In genomic region chr11:83634898-83635297, GRCm38 (mm10) we compare ENCODE assay signal across 30 mouse cellular contexts. TPM values are rescaled to one million over a fixed set of nuclear protein-coding genes. Genes with fewer than 3 reads are reported as not detected.
A peak's percentile ranks its signal among the peaks of the same experiment; 100 is the strongest.
DNase-seq lines count a peak whose midpoint lies in the region; ATAC-seq and TF ChIP-seq lines count a peak whose summit lies in the region.
"Had no signal": no experiment of that assay in that cellular context is flagged by ENCODE, and none has a peak within 500 bp of the region (broad histone marks: within the 10 kb centered on the region; RNA-seq: fewer than 3 reads in every experiment).

No protein-coding gene starts in this region.

- intact Hi-C loops in left cerebral cortex, adult 2 months (cut with DNase I), result loop anchor here (5.0 to 10.0 kb wide), 3 partner anchors 73 to 190 kb away; no protein-coding TSS in a partner anchor
- intact Hi-C loops in left cerebral cortex, postnatal 36 days (cut with DNase I), result no loop called here

- 91% methylated on average over 2 of the region's 2 CpGs for WGBS in midbrain, postnatal 0 days
- WGBS in midbrain, embryonic 14.5 days, result 95% methylated on average over 2 of the region's 2 CpGs

- H3K9me3 ChIP-seq in midbrain, postnatal 0 days (ENCODE audit: low read length), result no peaks in the 10 kb centered on the region
- H3K9me3 ChIP-seq in midbrain, embryonic 14.5 days (ENCODE audit: control insufficient read depth, low read length), result no peaks in the 10 kb centered on the region
- H3K9me3 ChIP-seq: G1E; heart, embryonic 10.5 days; heart, embryonic 13.5 days; hindbrain, embryonic 10.5 days; hindbrain, embryonic 13.5 days; intestine, embryonic 15.5 days had no signal

- no peaks in the 10 kb centered on the region for H3K36me3 ChIP-seq in midbrain, postnatal 0 days (ENCODE audit: insufficient read depth, low read length)
- no peaks in the 10 kb centered on the region for H3K36me3 ChIP-seq in midbrain, embryonic 14.5 days (ENCODE audit: control insufficient read depth, insufficient read depth, low read length)
- H3K36me3 ChIP-seq: G1E; heart, embryonic 10.5 days; heart, embryonic 13.5 days; hindbrain, embryonic 10.5 days; hindbrain, embryonic 13.5 days; intestine, embryonic 15.5 days had no signal

- no peaks in the 10 kb centered on the region for H3K4me1 ChIP-seq in midbrain, postnatal 0 days (ENCODE audit: insufficient read depth, low read length)
- no peaks in the 10 kb centered on the region for H3K4me1 ChIP-seq in midbrain, embryonic 14.5 days (ENCODE audit: control insufficient read depth, insufficient read depth, low read length)
- H3K4me1 ChIP-seq: hindbrain, embryonic 13.5 days; intestine, embryonic 15.5 days had no signal

- H3K27ac ChIP-seq in left cerebral cortex, adult 2 months, result no peak overlapping the region
- H3K27ac ChIP-seq in midbrain, postnatal 0 days (ENCODE audit: low read depth, low read length), result no peak overlapping the region
- H3K27ac ChIP-seq in midbrain, embryonic 14.5 days (replicated peaks; ENCODE audit: low read depth, low read length), result no peak overlapping the region
- H3K27ac ChIP-seq: heart, embryonic 10.5 days; heart, embryonic 13.5 days; hindbrain, embryonic 10.5 days; hindbrain, embryonic 13.5 days; intestine, embryonic 15.5 days had no signal

- H3K27me3 ChIP-seq in midbrain, postnatal 0 days (ENCODE audit: insufficient read depth, low read length), result no peaks in the 10 kb centered on the region
- no peaks in the 10 kb centered on the region for H3K27me3 ChIP-seq in midbrain, embryonic 14.5 days (ENCODE audit: control insufficient read depth, insufficient read depth, low read length)
- H3K27me3 ChIP-seq: heart, embryonic 13.5 days; hindbrain, embryonic 13.5 days; intestine, embryonic 15.5 days had no signal

- peak; percentile 23 for TF ChIP-seq CTCF in left cerebral cortex, adult 2 months (IDR thresholded peaks at IDR 0.05)
- 0 out of 2 replicates have a peak, but pooled peaks have one; percentile 10 for TF ChIP-seq CTCF in midbrain, postnatal 0 days (IDR thresholded peaks at IDR 0.05)

- no peak overlapping the region for H3K9ac ChIP-seq in midbrain, postnatal 0 days (replicated peaks; ENCODE audit: low read length, poor library complexity, severe bottlenecking)
- H3K9ac ChIP-seq in midbrain, embryonic 14.5 days (replicated peaks; ENCODE audit: low read length), result no peak overlapping the region
- H3K9ac ChIP-seq: heart, embryonic 13.5 days; hindbrain, embryonic 13.5 days; intestine, embryonic 15.5 days had no signal

- H3K4me2 ChIP-seq in midbrain, postnatal 0 days (ENCODE audit: low read depth, low read length, poor library complexity, severe bottlenecking), result no peak overlapping the region
- no peak overlapping the region for H3K4me2 ChIP-seq in midbrain, embryonic 14.5 days (ENCODE audit: low read length)
- H3K4me2 ChIP-seq: heart, embryonic 13.5 days; hindbrain, embryonic 13.5 days; intestine, embryonic 15.5 days had no signal

- no peak for DNase-seq in left cerebral cortex, adult 2 months (ENCODE audit: extremely low spot score in 1 of 2, low spot score in 2 of 2)
- no peak for DNase-seq in left cerebral cortex, postnatal 36 days (ENCODE audit: low spot score in 2 of 2)
- DNase-seq in midbrain, postnatal 0 days (ENCODE audit: low spot score), result no peak
- DNase-seq in midbrain, embryonic 14.5 days, result no peak
- DNase-seq in NIH3T3 (ENCODE audit: low read depth), result peak; percentile 40
- no peak for DNase-seq in ovary, adult 18-20 months (ENCODE audit: low spot score)
- DNase-seq: adrenal gland, postnatal 10 days; adrenal gland, postnatal 36 days; cerebellum, adult 18-20 months; cerebellum, adult 9-10 months; gastrocnemius, postnatal 25 days; heart, adult 18-20 months had no signal

- no peak for ATAC-seq in midbrain, postnatal 0 days (ENCODE audit: low FRiP score)
- no peak for ATAC-seq in midbrain, embryonic 14.5 days (ENCODE audit: low FRiP score, low TSS enrichment)
- ATAC-seq in monocyte, adult 5-6 weeks (replicated peaks; ENCODE audit: insufficient number of reproducible peaks, low FRiP score, low TSS enrichment, poor library complexity, severe bottlenecking), result no peak
- ATAC-seq: activated CD4-positive, CD25-positive, alpha-beta regulatory T cell, adult 4 months; forebrain, embryonic 14.5 days; hindbrain, embryonic 16.5 days; intestine, embryonic 15.5 days had no signal

- H3K4me3 ChIP-seq in left cerebral cortex, adult 2 months, result no peak overlapping the region
- H3K4me3 ChIP-seq in midbrain, postnatal 0 days (ENCODE audit: low read depth, low read length), result no peak overlapping the region
- no peak overlapping the region for H3K4me3 ChIP-seq in midbrain, embryonic 14.5 days (replicated peaks; ENCODE audit: low read depth, low read length)
- H3K4me3 ChIP-seq: heart, embryonic 10.5 days; heart, embryonic 13.5 days; hindbrain, embryonic 10.5 days; hindbrain, embryonic 13.5 days; intestine, embryonic 15.5 days had no signal

RNA-seq across cellular contexts. Expression of gene Rpl9-ps1, which starts 10.5 kb away (rescaled TPM):
- total RNA-seq in left cerebral cortex, adult 2 months (2021), result not detected
- total RNA-seq in left cerebral cortex, postnatal 36 days (2021), result not detected
- not detected in 2 replicates for total RNA-seq in midbrain, postnatal 0 days (2014; rRNA removed)
- not detected in 2 replicates for polyA plus RNA-seq in midbrain, postnatal 0 days (2015; fragmentation: Nextera tagmentation; extraction: Ambion mirVana)
- polyA plus RNA-seq in midbrain, embryonic 14.5 days (2014; fragmentation: Nextera tagmentation; extraction: Ambion mirVana), result not detected in 2 replicates
- total RNA-seq in monocyte, adult 5-6 weeks (2017), result 1.3 TPM in 1 of 3 replicates, not detected in the others
- total RNA-seq: adrenal gland, adult 18-20 months; adrenal gland, postnatal 10 days; adrenal gland, postnatal 36 days; G1E; gastrocnemius, adult 8-10 months; gastrocnemius, postnatal 25 days; heart, adult 18-20 months; heart, postnatal 25 days had no signal
- polyA plus RNA-seq: embryonic facial prominence, embryonic 11.5 days; embryonic facial prominence, embryonic 14.5 days; forebrain, embryonic 11.5 days; forebrain, embryonic 14.5 days; G1E; gonadal fat pad, adult 2 months; heart, embryonic 10.5 days; heart, embryonic 13.5 days; heart, embryonic 16.5 days; hindbrain, embryonic 10.5 days; hindbrain, embryonic 13.5 days; hindbrain, embryonic 16.5 days; intestine, embryonic 15.5 days had no signal

RNA-seq across cellular contexts. Expression of gene Ccl3, which starts 14.3 kb away (rescaled TPM):
- not detected for total RNA-seq in left cerebral cortex, adult 2 months (2021)
- not detected for total RNA-seq in left cerebral cortex, postnatal 36 days (2021)
- 0.76 and 5.3 TPM in 2 replicates for total RNA-seq in midbrain, postnatal 0 days (2014; rRNA removed)
- 0.91 and 1.2 TPM in 2 replicates for polyA plus RNA-seq in midbrain, postnatal 0 days (2015; fragmentation: Nextera tagmentation; extraction: Ambion mirVana)
- polyA plus RNA-seq in midbrain, embryonic 14.5 days (2014; fragmentation: Nextera tagmentation; extraction: Ambion mirVana), result 1.00 and 2.4 TPM in 2 replicates
- total RNA-seq in monocyte, adult 5-6 weeks (2017), result 448 to 606 TPM (median 547 TPM) in 3 replicates
- total RNA-seq: adrenal gland, postnatal 36 days; gastrocnemius, adult 8-10 months; gastrocnemius, postnatal 25 days; heart, adult 18-20 months had no signal
- polyA plus RNA-seq: G1E had no signal

RNA-seq across cellular contexts. Expression of gene Ccl4, which starts 27.5 kb away (rescaled TPM):
- not detected for total RNA-seq in left cerebral cortex, adult 2 months (2021)
- total RNA-seq in left cerebral cortex, postnatal 36 days (2021), result not detected
- total RNA-seq in midbrain, postnatal 0 days (2014; rRNA removed), result not detected in 2 replicates
- not detected in 2 replicates for polyA plus RNA-seq in midbrain, postnatal 0 days (2015; fragmentation: Nextera tagmentation; extraction: Ambion mirVana)
- 3.5 TPM in 1 of 2 replicates, not detected in the other for polyA plus RNA-seq in midbrain, embryonic 14.5 days (2014; fragmentation: Nextera tagmentation; extraction: Ambion mirVana)
- 523 to 801 TPM (median 669 TPM) in 3 replicates for total RNA-seq in monocyte, adult 5-6 weeks (2017)
- total RNA-seq: adrenal gland, adult 18-20 months; adrenal gland, postnatal 10 days; gastrocnemius, adult 8-10 months; gastrocnemius, postnatal 25 days; heart, adult 18-20 months; heart, postnatal 25 days had no signal
- polyA plus RNA-seq: embryonic facial prominence, embryonic 11.5 days; forebrain, embryonic 11.5 days; G1E; heart, embryonic 10.5 days had no signal

RNA-seq across cellular contexts. Expression of gene Ccl6, which starts 42.0 kb away (rescaled TPM):
- total RNA-seq in left cerebral cortex, adult 2 months (2021), result 1 to 10 TPM; 1.4 to 1.9 TPM
- 1 to 10 TPM; 1.4 to 1.6 TPM for total RNA-seq in left cerebral cortex, postnatal 36 days (2021)
- total RNA-seq in midbrain, postnatal 0 days (2014; rRNA removed), result 1.8 and 2.4 TPM in 2 replicates
- 3.6 and 4.4 TPM in 2 replicates for polyA plus RNA-seq in midbrain, postnatal 0 days (2015; fragmentation: Nextera tagmentation; extraction: Ambion mirVana)
- 1.1 and 2.8 TPM in 2 replicates for polyA plus RNA-seq in midbrain, embryonic 14.5 days (2014; fragmentation: Nextera tagmentation; extraction: Ambion mirVana)
- 235 to 1,319 TPM (median 1,123 TPM) in 3 replicates for total RNA-seq in monocyte, adult 5-6 weeks (2017)

RNA-seq across cellular contexts. Expression of gene Ccl9, which starts 56.5 kb away (rescaled TPM):
- total RNA-seq in left cerebral cortex, adult 2 months (2021), result 1 to 10 TPM; 2.6 to 5.2 TPM
- total RNA-seq in left cerebral cortex, postnatal 36 days (2021), result 1 to 10 TPM; 3.3 to 5.6 TPM
- 1.3 and 2.9 TPM in 2 replicates for total RNA-seq in midbrain, postnatal 0 days (2014; rRNA removed)
- 1.9 and 2.8 TPM in 2 replicates for polyA plus RNA-seq in midbrain, postnatal 0 days (2015; fragmentation: Nextera tagmentation; extraction: Ambion mirVana)
- 0.27 and 6.9 TPM in 2 replicates for polyA plus RNA-seq in midbrain, embryonic 14.5 days (2014; fragmentation: Nextera tagmentation; extraction: Ambion mirVana)
- total RNA-seq in monocyte, adult 5-6 weeks (2017), result 98.1 to 442 TPM (median 354 TPM) in 3 replicates

Comparison
In these comparisons a context has a peak if more than half of its experiments do, and no peak if none do; other contexts are left out.
1. RNA of gene Ccl3, which starts 14.3 kb away (total RNA-seq): 448 to 606 TPM in monocyte, adult 5-6 weeks; 0.76 to 5.3 TPM in midbrain, postnatal 0 days, not detected in left cerebral cortex, postnatal 36 days and not detected in left cerebral cortex, adult 2 months; every median in the first group is over 10 times any median in the second.
2. RNA of gene Ccl4, which starts 27.5 kb away (total RNA-seq): 523 to 801 TPM in monocyte, adult 5-6 weeks; not detected in left cerebral cortex, adult 2 months, not detected in left cerebral cortex, postnatal 36 days and not detected in midbrain, postnatal 0 days; every median in the first group is over 100 times any median in the second.